Mouse (Mus musculus) neural tube, embryonic 14.5 days (tissue): ENCODE measurements around the gene Smarcd3. TPM values are rescaled to one million over a fixed set of nuclear protein-coding genes. Genes with fewer than 3 reads are reported as not detected.
A peak's percentile ranks its signal among the peaks of the same experiment; 100 is the strongest.
"Not testable (repeated sequence)": the region's sequence is repeated elsewhere in the genome, so short reads cannot be mapped to it uniquely, and the experiment has no call there.

ENCODE experiments used
- ATAC-seq: fragments of 200-750 bp; cut with Nextera tagmentation; 2 replicates; pipeline ENCODE4 v1.8.0; 2017; ENCODE audit warnings: low read depth, mild to moderate bottlenecking, moderate TSS enrichment, moderate library complexity
- H3K27ac ChIP-seq: fragments of 300-500 bp; sonication (generic); 2 replicates; pipeline ENCODE4 v1.5.1; 2014; ENCODE audit warnings: low read depth, mild to moderate bottlenecking, control low read depth, low read length, moderate library complexity, mixed read lengths
- H3K27me3 ChIP-seq: fragments of 300-500 bp; sonication (generic); 2 replicates; pipeline ENCODE4 v1.6.1; 2014; ENCODE audit warnings: low read length; ENCODE audit not compliant: control insufficient read depth, insufficient read depth
- H3K36me3 ChIP-seq: fragments of 300-500 bp; sonication (generic); 2 replicates; pipeline ENCODE4 v1.6.1; 2014; ENCODE audit warnings: low read length, mixed read lengths; ENCODE audit not compliant: control insufficient read depth, insufficient read depth
- H3K4me1 ChIP-seq: fragments of 300-500 bp; sonication (generic); 2 replicates; pipeline ENCODE4 v1.6.1; 2014; ENCODE audit warnings: low read length; ENCODE audit not compliant: control insufficient read depth, insufficient read depth
- H3K4me2 ChIP-seq: fragments of 300-500 bp; sonication (generic); 2 replicates; pipeline ENCODE4 v1.6.1; 2014; ENCODE audit warnings: mild to moderate bottlenecking, low read depth, low read length, control low read depth
- H3K4me3 ChIP-seq: fragments of 300-500 bp; sonication (generic); 2 replicates; pipeline ENCODE4 v1.5.1; 2014; ENCODE audit warnings: low read depth, low read length, control low read depth, mixed read lengths
- H3K9ac ChIP-seq: fragments of 300-500 bp; sonication (generic); replicated peaks from 2 replicates; pipeline ENCODE4 v1.6.1; 2014; ENCODE audit warnings: low read depth, mild to moderate bottlenecking, control low read depth, low read length, mixed read lengths
- H3K9me3 ChIP-seq: fragments of 300-500 bp; sonication (generic); 2 replicates; pipeline ENCODE4 v1.6.1; 2016; ENCODE audit warnings: low read length; ENCODE audit not compliant: control insufficient read depth
- WGBS: fragments of 180-500 bp; shearing (Covaris S2); extraction: QIAGEN DNeasy Blood & Tissue Kit; methylation state at CpG from one replicate; pipeline ENCODE4 v1.1.7; 2014; 5-methylcytosine and 5-hydroxymethylcytosine counted together
- polyA plus RNA-seq: library from polyadenylated mRNA; unstranded; fragments of >200 nt; fragmentation: Nextera tagmentation; extraction: Ambion mirVana; gene quantifications from 2 replicates; pipeline ENCODE4 v1.2.1, GENCODE M21; 2014

Smarcd3 gene
- polyA plus RNA-seq, 1 experiment from 2014 or later = 179 TPM

DNA sequence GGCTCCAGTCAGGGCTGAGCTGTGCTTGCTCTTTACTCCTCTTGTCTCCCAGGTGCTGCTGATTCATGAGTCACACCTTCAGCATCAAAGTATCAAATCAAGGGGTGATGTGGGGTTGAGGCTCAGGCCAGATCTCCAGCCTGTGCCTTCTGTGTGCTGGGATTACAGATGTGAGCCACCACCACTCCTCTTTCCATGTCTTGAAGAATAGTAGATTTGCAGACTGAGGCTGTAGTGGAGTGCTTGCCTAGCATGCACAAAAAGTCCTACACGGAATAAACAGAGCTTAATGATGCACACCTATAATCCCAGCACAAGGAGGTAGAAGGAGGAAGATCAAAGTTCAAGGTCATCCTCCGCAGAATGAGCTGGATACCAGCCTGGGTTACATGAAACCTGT lies 67.5 kb downstream of the Smarcd3 start, which contains the start of gene 4931409K22Rik:
Gene 4931409K22Rik (minus strand): TSS at position 101 of the 400 bp plus-strand sequence.
- 74% methylated on average over 2 of the region's 2 CpGs for WGBS

DNA sequence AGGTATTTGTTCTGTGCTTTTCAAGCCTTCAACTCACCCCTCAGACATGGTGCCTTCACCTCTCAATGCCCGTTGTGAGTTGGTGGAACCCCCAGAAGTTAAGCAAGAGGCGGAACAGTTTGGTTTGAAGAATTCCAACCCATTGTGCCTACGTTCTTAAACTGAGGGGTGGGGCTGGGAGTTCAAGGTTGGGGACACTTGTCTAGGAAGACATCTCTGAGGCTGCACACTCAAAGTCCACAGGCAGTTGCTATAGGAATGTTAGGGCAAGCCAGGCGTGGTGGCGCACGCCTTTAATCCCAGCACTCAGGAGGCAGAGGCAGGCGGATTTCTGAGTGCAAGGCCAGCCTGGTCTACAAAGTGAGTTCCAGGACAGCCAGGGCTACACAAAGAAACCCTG lies 68.9 kb downstream of the Smarcd3 start:
- not testable (repeated sequence) for H3K27ac ChIP-seq, ATAC-seq, H3K4me2 ChIP-seq, H3K4me3 ChIP-seq, H3K36me3 ChIP-seq, H3K9me3 ChIP-seq, H3K27me3 ChIP-seq, H3K9ac ChIP-seq
- H3K4me1 ChIP-seq = peaks cover 10% of the 10 kb centered on the region; the same call in 1 of the 2 replicates
- WGBS = 94% methylated on average over 7 of the region's 7 CpGs

More for the DNA sequence above, 67.5 kb downstream of the Smarcd3 start, which contains the start of gene 4931409K22Rik:
- H3K27me3 ChIP-seq = no peaks in the 10 kb centered on the region
- no peaks in the 10 kb centered on the region for H3K36me3 ChIP-seq
- no peak within 1 kb of the TSS for H3K9ac ChIP-seq
- no peak within 1 kb of the TSS for H3K4me2 ChIP-seq
- no peak within 1 kb of the TSS for H3K4me3 ChIP-seq
- no peaks in the 10 kb centered on the region for H3K9me3 ChIP-seq
- no peak for ATAC-seq
- H3K4me1 ChIP-seq = peaks cover under 1% of the 10 kb centered on the region; the same call in 1 of the 2 replicates
- H3K27ac ChIP-seq = no peak within 1 kb of the TSS

GRCm38 (mm10) chr5:24553621-24554244 lies 70.5 kb downstream of the Smarcd3 start:
- H3K27me3 ChIP-seq = no peaks in the 10 kb centered on the region
- 74% methylated on average over 5 of the region's 5 CpGs for WGBS
- no peak for ATAC-seq
- H3K4me1 ChIP-seq = peaks cover 14% of the 10 kb centered on the region; the same call in 1 of the 2 replicates
- no peaks in the 10 kb centered on the region for H3K36me3 ChIP-seq
- no peak overlapping the region for H3K4me2 ChIP-seq
- no peak overlapping the region for H3K9ac ChIP-seq
- no peaks in the 10 kb centered on the region for H3K9me3 ChIP-seq
- no peak overlapping the region for H3K4me3 ChIP-seq
- H3K27ac ChIP-seq = no peak overlapping the region

DNA sequence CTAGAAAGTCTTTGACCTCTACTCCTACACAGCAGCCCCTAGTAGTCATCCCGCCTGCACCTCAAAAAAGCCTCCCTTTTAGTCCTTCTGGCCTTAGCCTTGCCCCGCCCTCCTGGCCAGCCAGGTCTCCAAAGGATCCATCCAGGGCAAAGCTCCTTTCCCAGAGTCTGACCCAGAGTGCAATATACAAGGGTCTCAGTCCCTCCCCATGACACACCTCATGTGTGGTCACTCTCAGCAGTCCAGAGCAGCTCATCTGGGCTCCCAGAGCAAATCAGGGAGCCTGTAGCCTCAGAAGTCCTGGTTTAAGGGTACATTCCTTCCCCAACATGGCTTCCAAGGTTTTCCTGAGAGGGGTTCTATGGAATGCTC lies 72.9 kb downstream of the Smarcd3 start:
- Histone ChIP-seq H3K9ac (no peak overlapping the region), H3K4me3 (no peak overlapping the region), H3K4me2 (peak overlapping the region; percentile 31; the same call in 1 of the 2 replicates), H3K27me3 (no peaks in the 10 kb centered on the region), H3K27ac (no peak overlapping the region), H3K9me3 (no peaks in the 10 kb centered on the region), H3K4me1 (peaks cover 14% of the 10 kb centered on the region; the same call in 1 of the 2 replicates), H3K36me3 (no peaks in the 10 kb centered on the region)
- no peak for ATAC-seq
- 38% methylated on average over 2 of the region's 2 CpGs for WGBS

DNA sequence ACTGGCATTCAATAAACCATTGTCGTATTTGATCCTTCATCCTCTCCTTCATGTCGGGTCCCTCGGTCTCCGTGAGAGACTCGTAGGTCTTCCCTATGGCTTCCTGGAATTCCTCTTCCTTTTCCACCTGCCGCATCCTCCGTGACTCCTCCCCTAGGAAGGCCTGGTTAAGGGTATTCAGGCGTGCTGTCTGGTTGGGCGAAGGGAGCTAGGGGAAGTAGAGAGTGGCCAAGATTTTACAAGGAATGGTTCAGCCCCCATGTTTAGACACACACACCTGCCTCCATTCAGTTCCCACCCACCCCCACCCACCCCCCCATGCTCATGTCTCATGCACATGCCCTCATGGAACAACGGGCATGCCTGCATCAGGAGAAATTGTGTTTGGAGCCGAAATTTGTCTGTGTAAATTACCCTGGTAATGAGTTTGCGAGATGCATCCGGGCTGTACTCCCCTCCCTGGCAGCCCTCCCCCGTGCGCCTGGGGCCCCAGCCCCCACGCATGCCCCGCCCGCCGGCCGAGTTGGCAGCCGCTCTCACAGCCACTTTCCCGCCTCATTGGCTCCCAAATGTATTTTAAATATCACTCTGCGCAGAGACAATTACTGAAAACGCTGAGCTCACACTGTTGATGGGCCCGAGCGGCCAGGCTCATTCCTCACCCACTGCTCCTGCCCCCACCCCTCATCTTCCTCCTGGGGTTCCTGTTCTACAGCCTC lies 73.5 kb downstream of the Smarcd3 start:
- whole genome bisulfite sequencing = 21% methylated on average over 26 of the region's 26 CpGs
- ATAC-seq = peak; percentile 88
- H3K36me3 ChIP-seq = no peaks in the 10 kb centered on the region
- no peak overlapping the region for H3K4me3 ChIP-seq
- H3K27ac ChIP-seq = peak overlapping the region; percentile 67; the same call in 1 of the 2 replicates
- H3K4me2 ChIP-seq = peak overlapping the region; percentile 31; the same call in 1 of the 2 replicates
- H3K9ac ChIP-seq = no peak overlapping the region
- H3K4me1 ChIP-seq = peaks cover 14% of the 10 kb centered on the region; the same call in 1 of the 2 replicates
- H3K9me3 ChIP-seq = no peaks in the 10 kb centered on the region
- H3K27me3 ChIP-seq = no peaks in the 10 kb centered on the region

DNA sequence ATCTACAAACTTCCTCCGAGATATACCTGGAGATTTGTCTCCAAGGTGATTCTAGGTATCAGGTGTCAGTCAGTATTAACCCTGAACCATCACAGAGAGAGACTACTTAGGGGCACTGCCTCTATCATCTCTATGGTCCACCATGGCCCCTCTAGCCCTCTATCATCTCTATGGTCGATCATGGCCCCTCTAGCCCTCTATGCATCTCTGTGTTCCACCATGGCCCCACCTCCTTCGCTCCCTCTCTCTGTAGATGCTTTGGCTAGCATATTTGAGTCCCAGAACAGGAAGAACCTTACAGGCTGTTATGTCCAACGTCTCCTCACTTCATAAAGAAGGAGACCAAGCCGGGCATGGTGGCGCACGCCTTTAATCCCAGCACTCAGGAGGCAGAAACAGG lies 81.6 kb downstream of the Smarcd3 start:
- WGBS = 76% methylated on average over 7 of the region's 7 CpGs
- no peak overlapping the region for H3K9ac ChIP-seq
- no peak overlapping the region for H3K4me2 ChIP-seq
- no peaks in the 10 kb centered on the region for H3K4me1 ChIP-seq
- no peaks in the 10 kb centered on the region for H3K27me3 ChIP-seq
- H3K4me3 ChIP-seq = no peak overlapping the region
- no peaks in the 10 kb centered on the region for H3K36me3 ChIP-seq
- ATAC-seq = no peak
- H3K9me3 ChIP-seq = no peaks in the 10 kb centered on the region
- H3K27ac ChIP-seq = no peak overlapping the region

DNA sequence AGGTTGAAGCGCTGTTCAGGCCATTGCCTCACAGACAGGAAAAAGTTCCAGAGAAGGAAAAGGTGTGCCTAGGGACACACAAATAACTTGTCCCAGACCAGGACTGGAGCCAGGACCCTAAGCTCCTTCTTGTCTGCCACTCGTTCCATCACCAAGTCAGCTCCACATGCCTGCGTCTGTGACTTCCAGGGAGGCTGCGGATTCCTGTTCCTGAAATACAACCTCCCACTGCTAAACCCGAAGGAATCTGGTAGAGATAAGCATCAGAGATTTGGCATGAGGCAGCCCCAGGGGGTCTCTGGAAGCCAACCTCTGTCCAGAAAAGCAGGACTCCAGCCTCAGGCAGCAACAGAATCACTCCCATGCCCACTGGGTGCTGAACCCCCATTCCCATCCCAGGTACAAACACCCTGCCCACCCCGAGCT lies 83.1 kb downstream of the Smarcd3 start:
- no peak overlapping the region for H3K27ac ChIP-seq
- no peak for ATAC-seq
- H3K4me3 ChIP-seq = no peak overlapping the region
- H3K4me1 ChIP-seq = no peaks in the 10 kb centered on the region
- WGBS = 54% methylated on average over 6 of the region's 6 CpGs
- no peaks in the 10 kb centered on the region for H3K36me3 ChIP-seq
- no peaks in the 10 kb centered on the region for H3K27me3 ChIP-seq
- H3K9me3 ChIP-seq = no peaks in the 10 kb centered on the region
- no peak overlapping the region for H3K4me2 ChIP-seq
- H3K9ac ChIP-seq = no peak overlapping the region
